Mouse (Mus musculus): ENCODE data around the gene Klk12.
A peak's percentile ranks its signal among the peaks of the same experiment; 100 is the strongest.

Gene Klk12

GRCm38 (mm10) chr7:43768597-43768996 is at the start of gene Klk12:
TSS of gene Klk12 (plus strand) at chr7:43768897.
- no peak for DNase-seq (ENCODE audit: low read depth)

- peak; percentile 10 for DNase-seq (ENCODE audit: low read depth)
Measured at GRCm38 (mm10) chr7:43747788-43748187, 20.9 kb upstream of the Klk12 start.

- no peak for DNase-seq (ENCODE audit: low read depth)
Measured at GRCm38 (mm10) chr7:43752806-43753205, 15.9 kb upstream of the Klk12 start.

GRCm38 (mm10) chr7:43766484-43766883 is 2.2 kb upstream of the Klk12 start:
- no peak for DNase-seq (ENCODE audit: low read depth)

- no peak for DNase-seq (ENCODE audit: low read depth)
Measured at GRCm38 (mm10) chr7:43769636-43770035, 939 bp downstream of the Klk12 start.

GRCm38 (mm10) chr7:43770701-43771100 is 2.0 kb downstream of the Klk12 start:
- DNase-seq (ENCODE audit: low read depth), result no peak

- no peak for DNase-seq (ENCODE audit: low read depth)
Measured at GRCm38 (mm10) chr7:43771916-43772315, 3.2 kb downstream of the Klk12 start.

- DNase-seq (ENCODE audit: low read depth), result no peak
Measured at GRCm38 (mm10) chr7:43772901-43773300, 4.2 kb downstream of the Klk12 start.

GRCm38 (mm10) chr7:43774364-43774763 is 5.7 kb downstream of the Klk12 start, which contains the start of gene Klk11:
TSS of gene Klk11 (plus strand) at chr7:43774604.
- DNase-seq (ENCODE audit: low read depth), result no peak

GRCm38 (mm10) chr7:43774802-43775201 is 6.1 kb downstream of the Klk12 start:
- no peak for DNase-seq (ENCODE audit: low read depth)

- no peak for DNase-seq (ENCODE audit: low read depth)
Measured at GRCm38 (mm10) chr7:43775311-43776057, 6.8 kb downstream of the Klk12 start.

GRCm38 (mm10) chr7:43776506-43776905 is 7.8 kb downstream of the Klk12 start:
- no peak for DNase-seq (ENCODE audit: low read depth)

GRCm38 (mm10) chr7:43777423-43777822 is 8.7 kb downstream of the Klk12 start:
- DNase-seq (ENCODE audit: low read depth), result no peak

GRCm38 (mm10) chr7:43778176-43778970 is 9.7 kb downstream of the Klk12 start:
- no peak for DNase-seq (ENCODE audit: low read depth)

GRCm38 (mm10) chr7:43780241-43780640 is 11.5 kb downstream of the Klk12 start:
- DNase-seq (ENCODE audit: low read depth), result no peak

GRCm38 (mm10) chr7:43780746-43781145 is 12.0 kb downstream of the Klk12 start, which contains the start of gene Klk10:
TSS of gene Klk10 (plus strand) at chr7:43781035.
- DNase-seq (ENCODE audit: low read depth), result no peak

GRCm38 (mm10) chr7:43781541-43781940 is 12.8 kb downstream of the Klk12 start:
- DNase-seq (ENCODE audit: low read depth), result no peak

- DNase-seq (ENCODE audit: low read depth), result peak; percentile 68
Measured at GRCm38 (mm10) chr7:43782275-43783265, 13.9 kb downstream of the Klk12 start.

GRCm38 (mm10) chr7:43785286-43785685 is 16.6 kb downstream of the Klk12 start:
- peak; percentile 45 for DNase-seq (ENCODE audit: low read depth)

- DNase-seq (ENCODE audit: low read depth), result no peak
Measured at GRCm38 (mm10) chr7:43788096-43788495, 19.4 kb downstream of the Klk12 start.

- peak; percentile 5 for DNase-seq (ENCODE audit: low read depth)
Measured at GRCm38 (mm10) chr7:43789295-43789694, 20.6 kb downstream of the Klk12 start.

GRCm38 (mm10) chr7:43791591-43791990 is 22.9 kb downstream of the Klk12 start, which contains the start of gene Klk9:
TSS of gene Klk9 (plus strand) at chr7:43791891.
- DNase-seq (ENCODE audit: low read depth), result no peak

Data from 416B (cell line).